Comparison of ENCODE assay signal across 20 mouse cellular contexts in the genomic region with DNA sequence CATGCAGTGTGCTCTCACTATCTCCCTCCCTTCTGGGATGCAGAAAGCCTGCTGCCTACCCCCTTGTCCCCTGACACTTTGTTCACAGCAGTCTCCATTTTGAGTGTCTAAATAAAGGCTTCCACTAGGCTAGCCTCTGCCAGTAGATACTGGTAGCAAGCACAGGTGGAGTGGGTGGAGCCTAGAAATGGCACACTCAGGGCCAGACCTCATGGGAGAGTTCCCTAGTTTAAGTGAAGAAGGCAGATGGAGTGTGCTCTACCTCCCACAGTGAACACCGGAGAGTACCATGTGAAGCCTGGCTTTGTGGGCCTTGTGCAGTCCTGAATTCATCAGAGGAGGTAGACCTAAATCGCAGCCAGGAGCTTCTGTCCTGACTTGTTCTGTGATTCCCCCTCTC. TPM values are rescaled to one million over a fixed set of nuclear protein-coding genes. Genes with fewer than 3 reads are reported as not detected.
DNase-seq lines count a peak whose midpoint lies in the region; ATAC-seq and TF ChIP-seq lines count a peak whose summit lies in the region.
"Had no signal": no experiment of that assay in that cellular context is flagged by ENCODE, and none has a peak within 500 bp of the region (broad histone marks: within the 10 kb centered on the region; RNA-seq: fewer than 3 reads in every experiment).

No protein-coding gene starts in this region.

- no peaks in the 10 kb centered on the region for H3K36me3 ChIP-seq in forebrain, embryonic 14.5 days (ENCODE audit: control insufficient read depth, insufficient read depth, low read length)
- no peaks in the 10 kb centered on the region for H3K36me3 ChIP-seq in forebrain, postnatal 0 days (ENCODE audit: insufficient read depth)
- H3K36me3 ChIP-seq in neural tube, embryonic 15.5 days, result no peaks in the 10 kb centered on the region
- H3K36me3 ChIP-seq: heart, embryonic 12.5 days; hindbrain, embryonic 12.5 days had no signal

- TF ChIP-seq CTCF in forebrain, postnatal 0 days (IDR thresholded peaks at IDR 0.05; ENCODE audit: low read depth), result no peak
- TF ChIP-seq CTCF in cerebellum, adult 2 months (IDR thresholded peaks at IDR 0.05; ENCODE audit: borderline replicate concordance, insufficient read depth, low read depth, low read length), result no peak; the same call in 1 of the 2 replicates

- DNase-seq in forebrain, embryonic 14.5 days (ENCODE audit: low spot score), result no peak
- DNase-seq in forebrain, postnatal 0 days, result no peak
- peak; percentile 92 for DNase-seq in brain, adult 2 months (ENCODE audit: low read depth, low spot score)
- DNase-seq in cerebellum, adult 2 months, result peak; percentile 74 to 87
- peak; percentile 67 to 68 for DNase-seq in cerebellum, postnatal 36 days
- no peak for DNase-seq in heart, postnatal 4 days
- DNase-seq: adrenal gland, postnatal 14 days; embryo, embryonic 11 days; gastrocnemius, postnatal 10 days; heart, postnatal 10 days; kidney, adult 9 months; kidney, postnatal 14 days; layer of hippocampus, postnatal 36 days had no signal

- H3K27ac ChIP-seq in forebrain, embryonic 14.5 days (ENCODE audit: low read depth, low read length), result no peak overlapping the region
- no peak overlapping the region for H3K27ac ChIP-seq in forebrain, postnatal 0 days (ENCODE audit: low read depth, low read length)
- H3K27ac ChIP-seq in cerebellum, adult 2 months (ENCODE audit: insufficient read depth, low read length), result peak overlapping the region; percentile 71
- H3K27ac ChIP-seq in neural tube, embryonic 15.5 days (replicated peaks), result no peak overlapping the region
- H3K27ac ChIP-seq: hindbrain, embryonic 12.5 days; midbrain, embryonic 10.5 days; stomach, postnatal 0 days had no signal

- no peaks in the 10 kb centered on the region for H3K9me3 ChIP-seq in forebrain, embryonic 14.5 days (replicated peaks; ENCODE audit: control insufficient read depth, low read length)
- H3K9me3 ChIP-seq in forebrain, postnatal 0 days (ENCODE audit: low read length), result no peaks in the 10 kb centered on the region
- no peaks in the 10 kb centered on the region for H3K9me3 ChIP-seq in neural tube, embryonic 15.5 days (replicated peaks)
- H3K9me3 ChIP-seq: hindbrain, embryonic 12.5 days; midbrain, embryonic 10.5 days had no signal

- H3K4me3 ChIP-seq in forebrain, embryonic 14.5 days (ENCODE audit: low read depth, low read length), result no peak overlapping the region
- no peak overlapping the region for H3K4me3 ChIP-seq in forebrain, postnatal 0 days (ENCODE audit: low read depth, low read length)
- no peak overlapping the region for H3K4me3 ChIP-seq in cerebellum, adult 2 months (replicated peaks; ENCODE audit: insufficient read depth, low read depth, low read length)
- no peak overlapping the region for H3K4me3 ChIP-seq in neural tube, embryonic 15.5 days (replicated peaks)
- H3K4me3 ChIP-seq: heart, embryonic 12.5 days; hindbrain, embryonic 12.5 days; midbrain, embryonic 10.5 days had no signal

- peaks cover 8% of the 10 kb centered on the region for H3K4me1 ChIP-seq in forebrain, embryonic 14.5 days (ENCODE audit: control insufficient read depth, insufficient read depth, low read length)
- no peaks in the 10 kb centered on the region for H3K4me1 ChIP-seq in forebrain, postnatal 0 days (ENCODE audit: insufficient read depth)
- H3K4me1 ChIP-seq in cerebellum, adult 2 months (ENCODE audit: control insufficient read depth, insufficient read depth, low read length), result peaks cover 68% of the 10 kb centered on the region
- H3K4me1 ChIP-seq in neural tube, embryonic 15.5 days, result peaks cover 36% of the 10 kb centered on the region

- TF ChIP-seq POLR2A in cerebellum, adult 2 months (IDR thresholded peaks at IDR 0.05; ENCODE audit: borderline replicate concordance, insufficient read depth, low read length), result no peak

- no peak overlapping the region for H3K4me2 ChIP-seq in forebrain, embryonic 14.5 days (ENCODE audit: low read length)
- no peak overlapping the region for H3K4me2 ChIP-seq in forebrain, postnatal 0 days (ENCODE audit: low read depth)
- no peak overlapping the region for H3K4me2 ChIP-seq in neural tube, embryonic 15.5 days
- H3K4me2 ChIP-seq: heart, embryonic 12.5 days; hindbrain, embryonic 12.5 days had no signal

- peak; percentile 20; the same call in 1 of the 2 replicates for ATAC-seq in forebrain, embryonic 14.5 days
- ATAC-seq in forebrain, postnatal 0 days, result no peak
- no peak for ATAC-seq in neural tube, embryonic 15.5 days (ENCODE audit: low FRiP score)
- ATAC-seq: CD4-positive, CD25-positive, alpha-beta regulatory T cell, adult 4 months; lung, postnatal 0 days had no signal

- no peak overlapping the region for H3K9ac ChIP-seq in forebrain, embryonic 14.5 days (ENCODE audit: low read length)
- H3K9ac ChIP-seq in forebrain, postnatal 0 days, result no peak overlapping the region
- H3K9ac ChIP-seq in neural tube, embryonic 15.5 days (replicated peaks), result no peak overlapping the region
- H3K9ac ChIP-seq: heart, embryonic 12.5 days; hindbrain, embryonic 12.5 days had no signal

- 84% methylated on average over 2 of the region's 2 CpGs for WGBS in forebrain, embryonic 14.5 days
- 67% methylated on average over 2 of the region's 2 CpGs for WGBS in forebrain, postnatal 0 days
- WGBS in cerebellum, adult 2 months, result 15% methylated on average over 2 of the region's 2 CpGs
- 70% methylated on average over 2 of the region's 2 CpGs for WGBS in neural tube, embryonic 15.5 days

- H3K27me3 ChIP-seq in forebrain, embryonic 14.5 days (replicated peaks; ENCODE audit: control insufficient read depth, insufficient read depth, low read length), result no peaks in the 10 kb centered on the region
- no peaks in the 10 kb centered on the region for H3K27me3 ChIP-seq in forebrain, postnatal 0 days (ENCODE audit: insufficient read depth, low read length)
- no peaks in the 10 kb centered on the region for H3K27me3 ChIP-seq in cerebellum, adult 2 months (ENCODE audit: control insufficient read depth, insufficient read depth, low read length)
- no peaks in the 10 kb centered on the region for H3K27me3 ChIP-seq in neural tube, embryonic 15.5 days (replicated peaks)
- H3K27me3 ChIP-seq: heart, embryonic 12.5 days; hindbrain, embryonic 12.5 days had no signal

RNA-seq across cellular contexts. Expression of a gene that starts 46.3 kb away (rescaled TPM):
- polyA plus RNA-seq in forebrain, embryonic 14.5 days (2014; fragmentation: Nextera tagmentation; extraction: Ambion mirVana), result 28.6 and 32.3 TPM in 2 replicates
- 108 and 123 TPM in 2 replicates for total RNA-seq in forebrain, postnatal 0 days (2014; rRNA removed)
- 23.2 and 40.1 TPM in 2 replicates for polyA plus RNA-seq in forebrain, postnatal 0 days (2015; fragmentation: Nextera tagmentation; extraction: Ambion mirVana)
- 82.9 and 105 TPM in 2 replicates for polyA plus RNA-seq in cerebellum, adult 2 months (2012; rRNA removed)
- 10 to 100 TPM; 58.9 to 65.8 TPM for total RNA-seq in heart, postnatal 4 days (2021)
- 35.1 and 42.6 TPM in 2 replicates for polyA plus RNA-seq in neural tube, embryonic 15.5 days (2015; fragmentation: Nextera tagmentation; extraction: Ambion mirVana)

Comparison
In these comparisons a context has a peak if more than half of its experiments do, and no peak if none do; other contexts are left out.
1. DNase-seq: peak in brain, adult 2 months (single experiment), cerebellum, adult 2 months (2 of 2) and cerebellum, postnatal 36 days (2 of 2); none in forebrain, embryonic 14.5 days (single experiment), forebrain, postnatal 0 days (single experiment) and heart, postnatal 4 days (single experiment).